Mouse (Mus musculus): ENCODE data around the gene Arhgap30. TPM values are rescaled to one million over a fixed set of nuclear protein-coding genes. Genes with fewer than 3 reads are reported as not detected.

Gene Arhgap30
- polyA plus RNA-seq, 1 experiment from 2014 or later: 3.3 TPM

DNA sequence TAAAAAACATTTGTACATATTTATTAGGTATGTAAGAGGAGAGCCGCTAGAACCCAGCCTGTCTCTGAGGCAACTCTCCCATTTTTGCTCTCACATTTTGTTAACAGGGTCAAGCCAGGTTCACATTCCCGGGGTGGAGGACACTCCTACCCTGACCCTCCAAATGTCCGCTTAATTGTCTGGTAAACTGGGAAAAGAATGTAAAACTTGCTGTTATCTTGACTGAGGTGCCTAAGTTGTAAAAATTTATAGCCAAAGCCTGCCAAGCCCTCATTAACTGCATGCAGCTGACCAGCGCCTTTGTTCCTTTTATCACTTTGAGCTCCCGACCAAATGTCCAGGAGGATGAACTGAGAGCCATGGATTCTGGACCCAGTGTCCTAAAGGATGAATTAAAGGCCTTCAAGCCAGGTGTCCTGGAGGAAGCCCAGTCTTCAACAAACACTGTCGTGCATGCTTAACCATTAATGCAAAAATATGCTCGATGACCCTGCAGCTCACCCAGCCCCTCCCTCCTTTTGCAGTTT is 46.6 kb downstream of the Arhgap30 start:
- Histone ChIP-seq H3K4me2 (no peak overlapping the region), H3K4me3 (replicated peaks) (no peak overlapping the region), H3K27me3 (peaks cover 44% of the 10 kb centered on the region), H3K27ac (no peak overlapping the region), H3K4me1 (replicated peaks) (peaks cover 25% of the 10 kb centered on the region), H3K9ac (no peak overlapping the region), H3K9me3 (replicated peaks) (no peaks in the 10 kb centered on the region), H3K36me3 (no peaks in the 10 kb centered on the region)
- 48% methylated on average over 7 of the region's 7 CpGs for WGBS (ENCODE audit: insufficient replicate concordance)
- DNase-seq: no peak
- ATAC-seq (ENCODE audit: low read depth): no peak

DNA sequence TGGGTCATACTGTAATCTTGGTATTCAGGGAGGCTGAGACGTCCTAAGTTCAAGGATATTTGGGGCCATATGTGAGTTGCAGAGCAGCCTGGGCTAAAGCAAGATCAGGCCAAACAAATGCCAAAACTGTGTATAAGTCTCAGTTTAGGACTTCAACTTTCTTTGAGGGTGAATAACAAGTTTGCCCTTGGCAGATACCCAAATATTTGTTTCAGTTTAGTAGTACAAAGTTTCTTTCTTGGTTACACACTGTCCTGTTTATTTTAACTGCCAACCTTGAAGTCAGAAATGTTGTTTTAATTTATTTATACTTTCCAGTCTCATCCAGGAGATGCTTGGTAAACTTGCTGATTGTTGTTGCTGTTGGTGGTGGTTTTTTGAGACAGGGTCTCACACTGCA is 47.2 kb downstream of the Arhgap30 start:
- Histone ChIP-seq H3K27ac (no peak overlapping the region), H3K9ac (no peak overlapping the region), H3K4me3 (replicated peaks) (no peak overlapping the region), H3K4me1 (replicated peaks) (peaks cover 31% of the 10 kb centered on the region), H3K9me3 (replicated peaks) (no peaks in the 10 kb centered on the region), H3K27me3 (peaks cover 48% of the 10 kb centered on the region), H3K36me3 (no peaks in the 10 kb centered on the region), H3K4me2 (no peak overlapping the region)
- 49% methylated on average over 1 of the region's 1 CpGs for WGBS (ENCODE audit: insufficient replicate concordance)
- ATAC-seq (ENCODE audit: low read depth) (no peak), DNase-seq (no peak)

DNA sequence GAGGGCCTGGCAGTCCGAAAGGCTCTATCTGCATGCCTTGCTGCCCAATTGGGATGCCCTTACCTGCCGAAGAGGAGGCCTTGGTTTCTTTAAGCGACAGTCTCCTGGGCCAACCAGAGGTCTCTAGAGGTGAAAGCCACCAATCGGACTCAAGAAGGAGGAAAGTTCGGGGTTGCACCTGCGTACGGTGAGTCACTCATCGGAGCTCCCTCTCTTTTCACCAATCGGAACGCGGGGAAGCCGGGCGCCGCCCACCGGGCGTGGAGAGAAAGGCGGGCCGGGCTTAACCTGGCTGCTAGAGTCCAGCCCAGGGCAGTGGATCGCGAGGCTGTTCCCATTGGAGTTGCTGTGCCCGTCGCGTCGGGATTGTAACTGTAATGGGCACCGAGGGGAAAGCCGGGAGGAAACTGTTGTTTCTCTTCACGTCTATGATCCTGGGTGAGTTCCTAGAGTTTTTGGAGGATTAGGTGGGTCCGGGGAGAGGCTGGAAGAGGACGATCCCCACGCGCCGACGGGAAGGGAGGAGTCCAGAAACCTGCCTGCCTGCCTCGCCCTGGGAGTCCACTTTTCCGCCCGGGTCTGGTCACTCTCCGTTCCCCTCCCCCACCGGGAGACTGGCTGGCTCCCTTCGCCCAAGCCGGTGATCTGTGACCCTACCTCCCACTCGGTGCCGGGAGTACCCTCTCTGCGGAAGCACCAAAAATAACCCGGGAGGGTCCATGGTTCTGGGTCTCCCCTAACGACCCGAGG is 48.7 kb downstream of the Arhgap30 start, which contains the start of gene F11r:
Gene F11r (plus strand): TSS at position 272 of the 750 bp plus-strand sequence.
- H3K4me1 ChIP-seq (replicated peaks): peaks cover 45% of the 10 kb centered on the region
- no peaks in the 10 kb centered on the region for H3K36me3 ChIP-seq
- peak; percentile 81 for ATAC-seq (ENCODE audit: low read depth)
- peak within 1 kb of the TSS; percentile 60 for H3K4me3 ChIP-seq (replicated peaks)
- no peaks in the 10 kb centered on the region for H3K9me3 ChIP-seq (replicated peaks)
- peak within 1 kb of the TSS; percentile 63 for H3K4me2 ChIP-seq
- WGBS (ENCODE audit: insufficient replicate concordance): 2% methylated on average over 46 of the region's 46 CpGs
- DNase-seq: peak; percentile 58
- peak within 1 kb of the TSS; percentile 55 for H3K27ac ChIP-seq
- H3K9ac ChIP-seq: peak within 1 kb of the TSS; percentile 59
- H3K27me3 ChIP-seq: peaks cover 48% of the 10 kb centered on the region

DNA sequence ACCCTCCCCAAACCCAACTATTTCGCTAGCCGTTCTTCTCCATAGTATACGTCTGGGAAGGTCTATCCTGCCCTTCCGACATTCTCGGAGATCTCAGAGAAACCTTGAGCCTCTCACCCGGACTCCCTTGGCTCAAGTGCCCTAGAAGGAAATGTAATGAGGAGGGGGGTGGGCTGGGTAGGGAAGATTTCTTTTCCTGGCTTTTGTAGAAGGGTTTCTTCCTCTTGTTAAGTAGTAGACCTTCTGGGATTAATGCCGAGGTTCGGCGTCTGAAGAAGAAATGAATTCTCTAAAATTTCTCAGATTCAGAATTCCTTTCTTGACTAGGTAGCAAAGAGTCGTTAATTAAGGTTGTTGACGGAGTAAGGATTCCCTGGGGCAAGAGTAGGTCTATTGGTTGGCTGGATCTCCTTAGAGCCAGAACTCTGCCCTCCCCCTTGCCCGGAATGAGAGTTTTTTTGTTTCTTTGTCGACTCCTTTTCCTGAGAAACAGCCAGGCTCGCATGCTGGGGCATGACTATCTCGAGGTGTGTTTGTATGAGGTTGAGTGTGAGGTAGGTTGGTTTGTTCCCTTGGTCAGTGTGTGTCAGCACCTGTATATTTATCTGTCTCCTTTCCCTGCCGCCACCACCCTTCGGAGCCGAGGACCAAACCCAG is 49.4 kb downstream of the Arhgap30 start:
- peaks cover 48% of the 10 kb centered on the region for H3K27me3 ChIP-seq
- H3K4me1 ChIP-seq (replicated peaks): peaks cover 50% of the 10 kb centered on the region
- ATAC-seq (ENCODE audit: low read depth): no peak
- peak overlapping the region; percentile 63 for H3K4me2 ChIP-seq
- 4% methylated on average over 18 of the region's 18 CpGs for WGBS (ENCODE audit: insufficient replicate concordance)
- H3K27ac ChIP-seq: peak overlapping the region; percentile 55
- no peaks in the 10 kb centered on the region for H3K9me3 ChIP-seq (replicated peaks)
- H3K4me3 ChIP-seq (replicated peaks): peak overlapping the region; percentile 60
- DNase-seq: no peak
- no peaks in the 10 kb centered on the region for H3K36me3 ChIP-seq
- H3K9ac ChIP-seq: peak overlapping the region; percentile 59

DNA sequence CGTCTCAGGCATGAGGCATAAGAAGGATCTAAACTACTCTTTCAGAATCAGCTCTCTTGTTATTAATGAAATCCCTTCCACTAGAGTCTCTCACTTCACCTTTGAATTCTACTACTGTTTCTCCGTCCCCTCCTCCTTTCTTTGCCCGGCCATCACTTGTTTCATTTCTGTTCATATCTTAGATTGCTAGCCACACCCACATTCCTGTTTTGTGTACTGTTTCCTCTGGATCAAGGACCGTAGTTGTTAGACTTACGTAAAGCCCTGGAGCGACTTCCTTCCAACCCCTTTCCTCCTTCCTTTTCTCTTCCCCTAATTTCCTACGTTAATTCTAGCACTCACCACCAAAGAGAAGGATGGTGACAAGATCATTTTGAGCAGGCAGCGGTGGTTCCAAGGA is 50.3 kb downstream of the Arhgap30 start:
- ATAC-seq (ENCODE audit: low read depth) (no peak), DNase-seq (no peak)
- Histone ChIP-seq H3K9me3 (replicated peaks) (no peaks in the 10 kb centered on the region), H3K4me1 (replicated peaks) (peaks cover 50% of the 10 kb centered on the region), H3K4me3 (replicated peaks) (peak overlapping the region; percentile 60), H3K4me2 (peak overlapping the region; percentile 63), H3K9ac (peak overlapping the region; percentile 29; the same call in 1 of the 2 replicates), H3K36me3 (0 out of 2 replicates have a peak, but pooled peaks cover 6% of the 10 kb centered on the region), H3K27ac (peak overlapping the region; percentile 66), H3K27me3 (peaks cover 48% of the 10 kb centered on the region)
- 14% methylated on average over 8 of the region's 8 CpGs for WGBS (ENCODE audit: insufficient replicate concordance)

DNA sequence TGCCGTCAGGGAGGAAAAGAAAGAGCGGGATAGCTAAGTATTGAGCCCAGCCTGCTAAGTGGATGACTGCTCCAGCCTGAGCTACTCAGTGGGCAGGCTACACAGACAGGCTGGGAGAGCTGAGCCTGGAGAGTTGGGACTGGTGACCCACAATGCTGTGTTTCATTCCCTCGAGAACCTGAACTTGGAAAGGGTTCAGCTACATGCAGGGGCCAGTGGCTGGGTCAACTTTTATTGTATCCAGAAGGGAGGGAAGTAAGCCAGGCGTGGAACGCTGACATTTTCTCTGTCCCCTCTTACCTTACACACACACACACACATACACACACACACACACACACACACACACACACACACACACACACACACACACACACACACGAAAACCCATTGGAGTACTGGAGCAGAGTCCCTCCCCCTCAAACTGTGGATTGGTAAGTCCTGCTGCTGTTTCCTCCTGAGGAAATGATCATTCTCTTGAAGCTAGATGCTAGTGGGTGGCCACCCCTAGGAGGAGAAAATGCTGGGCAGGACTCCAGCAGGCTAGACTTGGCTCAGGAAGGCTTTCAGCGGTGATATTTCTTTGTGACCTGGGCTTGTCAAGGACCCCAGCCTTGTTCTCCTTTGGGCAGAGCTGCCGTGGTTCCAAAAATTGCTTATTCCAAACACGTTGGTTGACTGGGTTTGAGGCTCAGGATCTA is 51.4 kb downstream of the Arhgap30 start:
- ATAC-seq (ENCODE audit: low read depth) (no peak), DNase-seq (no peak)
- H3K4me1 ChIP-seq (replicated peaks): peaks cover 50% of the 10 kb centered on the region
- H3K9ac ChIP-seq: peak overlapping the region; percentile 43; the same call in 1 of the 2 replicates
- H3K9me3 ChIP-seq (replicated peaks): no peaks in the 10 kb centered on the region
- peaks cover 45% of the 10 kb centered on the region for H3K27me3 ChIP-seq
- peak overlapping the region; percentile 60 for H3K4me3 ChIP-seq (replicated peaks)
- H3K4me2 ChIP-seq: peak overlapping the region; percentile 63
- H3K27ac ChIP-seq: peak overlapping the region; percentile 74
- 18% methylated on average over 7 of the region's 9 CpGs for WGBS (ENCODE audit: insufficient replicate concordance)
- H3K36me3 ChIP-seq: 0 out of 2 replicates have a peak, but pooled peaks cover 6% of the 10 kb centered on the region

DNA sequence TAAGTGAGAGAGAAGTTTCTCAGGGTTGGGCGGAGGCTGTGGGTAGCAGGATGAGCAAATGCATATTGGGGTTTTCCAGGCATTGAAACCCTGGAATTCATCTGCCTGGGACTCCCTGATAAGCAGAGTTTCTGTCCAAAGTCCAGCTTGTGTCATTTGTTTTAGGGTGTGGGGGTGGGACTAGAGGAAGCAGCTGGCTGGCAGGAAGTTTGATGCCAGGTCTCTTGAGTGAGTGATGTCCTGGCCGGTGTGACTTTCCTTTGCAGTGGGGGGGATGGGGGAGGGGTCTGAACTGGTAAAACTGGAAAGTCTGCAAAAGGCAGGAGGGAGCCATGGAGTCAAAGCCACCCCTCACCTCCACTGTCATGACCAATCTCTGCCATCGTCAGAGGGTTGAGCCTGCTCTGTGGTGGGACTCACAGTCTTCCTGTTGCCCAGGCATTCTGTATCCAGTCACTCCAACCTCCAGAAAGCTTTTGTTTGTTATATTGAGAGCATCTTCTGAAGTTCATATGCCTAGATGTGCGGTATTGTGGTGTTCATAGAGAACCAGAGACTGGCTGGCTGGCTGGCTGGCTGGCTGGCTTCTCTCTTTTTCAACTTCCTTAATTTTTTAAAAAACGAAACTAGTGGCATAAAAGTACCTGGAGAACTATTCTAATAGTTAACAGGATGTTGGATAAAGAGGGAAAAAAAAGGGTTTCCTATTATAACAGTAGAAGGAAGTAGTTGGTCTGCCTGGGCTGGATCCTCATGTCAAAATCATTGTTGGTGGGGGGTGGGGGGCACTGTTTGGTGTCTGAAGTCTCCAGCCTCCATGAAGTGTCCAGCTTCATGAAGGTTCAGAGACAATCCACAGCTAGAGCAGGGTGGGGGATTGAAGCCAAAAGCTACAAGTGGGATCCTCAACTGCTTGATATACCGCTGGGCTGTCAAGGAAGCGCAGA is 53.0 kb downstream of the Arhgap30 start:
- 8% methylated on average over 7 of the region's 7 CpGs for WGBS (ENCODE audit: insufficient replicate concordance)
- peak; percentile 15; the same call in 1 of the 2 replicates for ATAC-seq (ENCODE audit: low read depth)
- peaks cover 50% of the 10 kb centered on the region for H3K4me1 ChIP-seq (replicated peaks)

DNA sequence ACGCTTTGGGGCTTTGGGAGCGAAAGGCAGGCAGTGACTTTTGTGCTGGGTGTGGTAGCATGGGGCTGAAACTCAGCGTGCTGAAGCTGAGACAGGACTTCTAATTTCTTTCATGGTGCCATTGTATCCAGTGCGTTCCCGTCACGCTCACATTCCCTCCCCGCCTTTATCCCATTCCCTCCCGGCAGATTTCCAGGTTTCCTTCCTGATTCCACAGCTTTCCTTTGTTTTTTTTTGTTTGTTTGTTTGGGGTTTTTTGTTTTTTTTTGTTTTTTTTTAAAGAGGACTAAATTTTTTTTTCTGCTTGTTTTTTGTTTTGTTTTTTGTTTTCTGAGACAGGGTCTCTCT is 53.6 kb downstream of the Arhgap30 start:
- H3K4me1 ChIP-seq (replicated peaks): peaks cover 49% of the 10 kb centered on the region

More for the DNA sequence above, 53.0 kb downstream of the Arhgap30 start:
- DNase-seq: no peak
- H3K36me3 ChIP-seq: 0 out of 2 replicates have a peak, but pooled peaks cover 6% of the 10 kb centered on the region
- H3K27ac ChIP-seq: peak overlapping the region; percentile 74
- no peak overlapping the region for H3K9ac ChIP-seq
- H3K9me3 ChIP-seq (replicated peaks): no peaks in the 10 kb centered on the region
- peaks cover 38% of the 10 kb centered on the region for H3K27me3 ChIP-seq
- H3K4me3 ChIP-seq (replicated peaks): no peak overlapping the region
- H3K4me2 ChIP-seq: peak overlapping the region; percentile 63

DNA sequence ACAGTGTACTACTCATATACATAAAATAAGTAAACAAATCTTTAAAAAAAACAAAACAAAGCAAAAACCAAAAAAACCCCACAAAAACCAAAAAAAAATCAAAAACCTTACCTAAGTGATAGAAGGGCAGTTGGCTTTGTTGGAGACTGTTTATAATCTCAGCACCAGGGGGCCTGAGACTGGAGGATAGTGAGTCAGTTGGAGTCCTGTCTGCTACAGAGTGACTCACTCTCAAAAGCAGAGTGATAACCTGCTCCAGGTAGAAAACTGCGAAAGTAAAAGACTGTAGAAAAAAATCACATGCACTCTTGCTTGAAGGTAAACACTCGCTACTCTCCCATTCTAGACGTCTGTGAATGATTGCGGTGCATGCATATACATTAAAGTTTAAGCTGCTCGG is 56.3 kb downstream of the Arhgap30 start:
- no peak overlapping the region for H3K9ac ChIP-seq
- ATAC-seq (ENCODE audit: low read depth): no peak
- no peak overlapping the region for H3K4me3 ChIP-seq (replicated peaks)
- H3K4me2 ChIP-seq: no peak overlapping the region
- peaks cover 38% of the 10 kb centered on the region for H3K4me1 ChIP-seq (replicated peaks)
- H3K9me3 ChIP-seq (replicated peaks): no peaks in the 10 kb centered on the region
- 61% methylated on average over 5 of the region's 5 CpGs for WGBS (ENCODE audit: insufficient replicate concordance)
- 0 out of 2 replicates have a peak, but pooled peaks cover 6% of the 10 kb centered on the region for H3K36me3 ChIP-seq
- H3K27me3 ChIP-seq: peaks cover 5% of the 10 kb centered on the region
- no peak overlapping the region for H3K27ac ChIP-seq
- DNase-seq: no peak

More for the DNA sequence above, 53.6 kb downstream of the Arhgap30 start:
- WGBS (ENCODE audit: insufficient replicate concordance): 14% methylated on average over 8 of the region's 8 CpGs
- peak overlapping the region; percentile 63 for H3K4me2 ChIP-seq
- H3K4me3 ChIP-seq (replicated peaks): no peak overlapping the region
- peaks cover 32% of the 10 kb centered on the region for H3K27me3 ChIP-seq
- H3K27ac ChIP-seq: peak overlapping the region; percentile 69
- H3K9ac ChIP-seq: no peak overlapping the region
- DNase-seq (no peak), ATAC-seq (ENCODE audit: low read depth) (no peak)
- 0 out of 2 replicates have a peak, but pooled peaks cover 6% of the 10 kb centered on the region for H3K36me3 ChIP-seq
- H3K9me3 ChIP-seq (replicated peaks): no peaks in the 10 kb centered on the region

DNA sequence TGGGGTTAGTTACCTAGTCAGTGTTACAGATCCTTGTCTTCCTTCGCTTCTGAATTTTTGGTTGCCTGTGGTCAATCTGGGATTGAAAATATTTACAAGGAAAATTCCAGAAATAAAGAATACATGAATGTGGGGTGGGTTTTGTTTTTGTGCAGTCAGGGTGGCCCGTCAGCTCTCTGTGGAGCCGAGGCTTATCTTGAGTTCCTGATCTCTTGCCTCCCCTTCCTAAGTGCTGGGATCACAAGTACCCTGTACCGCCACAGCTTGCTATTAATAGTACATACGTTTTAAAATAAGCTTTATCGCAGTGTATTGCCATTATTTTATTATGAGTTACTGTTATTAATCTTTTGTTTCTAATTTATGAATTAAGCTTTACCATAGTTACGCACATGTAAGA is 58.1 kb downstream of the Arhgap30 start:
- DNase-seq: no peak
- WGBS (ENCODE audit: insufficient replicate concordance): 34% methylated on average over 7 of the region's 7 CpGs
- ATAC-seq (ENCODE audit: low read depth): no peak
- Histone ChIP-seq H3K4me1 (replicated peaks) (peaks cover 20% of the 10 kb centered on the region), H3K27ac (no peak overlapping the region), H3K4me3 (replicated peaks) (no peak overlapping the region), H3K9me3 (replicated peaks) (no peaks in the 10 kb centered on the region), H3K36me3 (0 out of 2 replicates have a peak, but pooled peaks cover 6% of the 10 kb centered on the region), H3K27me3 (no peaks in the 10 kb centered on the region), H3K4me2 (no peak overlapping the region), H3K9ac (no peak overlapping the region)
